Mouse (Mus musculus): ENCODE data around the gene Shisa6. TPM values are rescaled to one million over a fixed set of nuclear protein-coding genes. Genes with fewer than 3 reads are reported as not detected.

The Shisa6 gene
- not detected in 2 replicates for total RNA-seq (2017)

DNA sequence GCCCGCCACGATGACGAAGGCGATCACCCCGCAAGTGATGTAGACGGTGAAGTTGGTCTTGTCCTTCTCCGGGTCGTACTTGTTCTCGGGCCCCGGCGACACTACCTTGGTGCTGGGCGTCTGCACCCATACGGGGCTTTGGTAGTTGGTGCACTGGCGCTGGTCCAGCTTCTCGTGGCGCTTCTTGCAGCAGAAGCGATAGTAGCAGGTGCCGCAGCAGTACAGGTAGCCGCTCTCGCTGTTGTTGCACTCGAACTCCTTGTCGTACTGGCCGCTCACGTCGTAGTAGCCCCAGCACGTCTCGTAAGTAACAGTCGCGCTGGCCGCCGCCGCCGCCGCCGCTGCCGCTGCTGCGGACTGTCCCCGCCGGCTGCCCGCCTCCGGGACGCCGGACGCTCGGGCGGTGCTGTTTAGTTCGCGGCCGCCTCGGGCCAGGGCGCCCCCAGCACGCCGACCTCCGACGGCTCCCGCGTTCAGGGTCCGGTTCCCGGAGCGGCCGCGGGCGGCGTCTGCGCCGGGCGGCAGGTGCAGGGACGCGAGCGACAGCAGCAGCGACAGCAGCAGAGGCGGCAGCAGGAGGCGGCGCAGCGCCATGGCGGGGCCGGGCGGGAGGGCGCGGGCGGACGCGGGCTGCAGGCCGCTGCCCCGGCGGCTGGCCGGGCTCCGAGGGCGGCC, at the start of gene Shisa6:
Gene Shisa6 (minus strand): TSS at position 594 of the 675 bp plus-strand sequence.
- ATAC-seq (ENCODE audit: extremely low read depth, insufficient number of reproducible peaks, low FRiP score, poor library complexity, severe bottlenecking) = no peak

- no peak for ATAC-seq (ENCODE audit: extremely low read depth, insufficient number of reproducible peaks, low FRiP score, poor library complexity, severe bottlenecking)
Measured at GRCm38 (mm10) chr11:66573888-66574287, 48.1 kb upstream of the Shisa6 start.

DNA sequence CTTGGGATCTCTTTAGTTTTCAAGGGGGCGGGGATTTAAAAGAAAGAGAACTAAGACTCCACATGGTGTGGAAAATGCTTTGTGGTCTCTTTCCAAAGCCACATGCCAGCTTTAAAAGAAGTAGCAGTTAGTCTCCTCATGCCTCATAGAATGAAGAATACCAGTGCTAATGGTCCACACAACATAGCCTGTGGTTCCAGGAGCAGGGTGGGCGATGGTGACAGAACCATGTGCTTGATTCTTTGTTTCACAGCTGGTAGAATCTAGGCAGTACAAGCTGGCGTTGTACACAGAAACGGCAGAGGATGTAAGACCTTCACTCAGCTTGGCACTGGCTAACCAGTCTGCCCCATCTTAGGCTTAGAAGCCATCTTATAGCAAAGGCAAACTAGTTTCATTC, 43.3 kb upstream of the Shisa6 start:
- ATAC-seq (ENCODE audit: extremely low read depth, insufficient number of reproducible peaks, low FRiP score, poor library complexity, severe bottlenecking) = no peak

- no peak for ATAC-seq (ENCODE audit: extremely low read depth, insufficient number of reproducible peaks, low FRiP score, poor library complexity, severe bottlenecking)
Measured at GRCm38 (mm10) chr11:66568386-66568791, 42.6 kb upstream of the Shisa6 start.

- ATAC-seq (ENCODE audit: extremely low read depth, insufficient number of reproducible peaks, low FRiP score, poor library complexity, severe bottlenecking) = no peak
Measured at GRCm38 (mm10) chr11:66567382-66567781, 41.6 kb upstream of the Shisa6 start.

- no peak for ATAC-seq (ENCODE audit: extremely low read depth, insufficient number of reproducible peaks, low FRiP score, poor library complexity, severe bottlenecking)
Measured at GRCm38 (mm10) chr11:66562274-66562673, 36.5 kb upstream of the Shisa6 start.

DNA sequence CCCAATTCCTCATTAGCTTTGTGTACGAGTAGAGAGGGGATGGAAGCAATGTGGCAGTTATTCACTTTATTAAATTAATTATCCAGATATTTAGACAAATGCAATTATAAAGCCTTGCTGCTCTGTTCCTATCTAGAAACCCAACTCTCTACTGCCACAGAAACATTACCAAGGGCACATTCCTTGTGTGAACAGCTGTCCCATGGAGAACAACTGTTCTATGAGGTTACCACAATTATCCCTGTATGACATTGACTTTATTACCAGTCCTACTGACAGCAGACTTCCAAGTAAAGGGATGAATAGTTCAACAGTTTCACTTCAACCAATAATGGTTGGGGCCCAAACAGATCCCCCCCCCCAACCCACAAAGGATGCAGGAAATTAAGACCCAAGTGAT, 12.1 kb upstream of the Shisa6 start:
- no peak for ATAC-seq (ENCODE audit: extremely low read depth, insufficient number of reproducible peaks, low FRiP score, poor library complexity, severe bottlenecking)

- ATAC-seq (ENCODE audit: extremely low read depth, insufficient number of reproducible peaks, low FRiP score, poor library complexity, severe bottlenecking) = no peak
Measured at GRCm38 (mm10) chr11:66535866-66536265, 10.1 kb upstream of the Shisa6 start.

GRCm38 (mm10) chr11:66535156-66535555, 9.4 kb upstream of the Shisa6 start:
- no peak for ATAC-seq (ENCODE audit: extremely low read depth, insufficient number of reproducible peaks, low FRiP score, poor library complexity, severe bottlenecking)

GRCm38 (mm10) chr11:66534291-66534690, 8.5 kb upstream of the Shisa6 start:
- ATAC-seq (ENCODE audit: extremely low read depth, insufficient number of reproducible peaks, low FRiP score, poor library complexity, severe bottlenecking) = no peak

GRCm38 (mm10) chr11:66528146-66528545, 2.4 kb upstream of the Shisa6 start:
- no peak for ATAC-seq (ENCODE audit: extremely low read depth, insufficient number of reproducible peaks, low FRiP score, poor library complexity, severe bottlenecking)

DNA sequence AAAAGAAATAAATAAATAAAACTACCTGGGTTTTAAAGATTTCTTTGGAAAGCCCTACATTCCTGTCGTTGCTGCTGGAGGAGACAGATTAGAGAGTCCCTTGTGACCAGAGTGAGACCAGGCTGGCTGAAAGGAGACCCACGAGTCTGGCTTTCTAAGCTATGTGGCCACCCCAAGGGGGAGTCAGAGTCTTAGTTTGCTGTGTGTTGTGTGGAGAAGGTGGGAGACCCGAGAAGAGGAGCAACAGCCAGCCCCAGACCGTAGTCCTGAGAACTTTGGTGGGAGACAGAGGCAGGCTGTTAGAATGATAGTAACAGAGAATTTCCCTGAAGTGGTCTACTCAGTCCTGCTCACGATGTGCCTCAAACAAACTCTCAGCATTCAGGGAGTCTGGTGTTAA, 1.6 kb upstream of the Shisa6 start:
- no peak for ATAC-seq (ENCODE audit: extremely low read depth, insufficient number of reproducible peaks, low FRiP score, poor library complexity, severe bottlenecking)

DNA sequence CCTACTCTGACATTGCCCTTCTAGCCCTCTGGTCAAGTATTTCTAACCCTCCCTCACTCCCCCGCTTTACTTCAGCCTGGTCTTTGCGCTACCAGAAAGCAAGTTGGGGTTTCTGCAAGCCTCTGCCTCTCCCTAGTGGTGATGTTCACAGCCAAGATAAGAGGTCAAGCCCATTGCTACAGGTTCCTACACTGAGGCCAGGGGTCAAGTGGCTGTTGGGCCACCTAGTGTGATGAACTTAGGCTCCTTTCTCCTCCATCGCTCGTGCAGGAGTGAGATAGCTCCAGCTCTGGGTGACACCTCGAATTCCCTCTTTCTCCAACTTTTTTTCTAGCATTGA, 1.2 kb upstream of the Shisa6 start:
- ATAC-seq (ENCODE audit: extremely low read depth, insufficient number of reproducible peaks, low FRiP score, poor library complexity, severe bottlenecking) = no peak

GRCm38 (mm10) chr11:66526046-66526980, 549 bp upstream of the Shisa6 start:
- ATAC-seq (ENCODE audit: extremely low read depth, insufficient number of reproducible peaks, low FRiP score, poor library complexity, severe bottlenecking) = no peak

GRCm38 (mm10) chr11:66524251-66524650, 1.5 kb downstream of the Shisa6 start:
- ATAC-seq (ENCODE audit: extremely low read depth, insufficient number of reproducible peaks, low FRiP score, poor library complexity, severe bottlenecking) = no peak

DNA sequence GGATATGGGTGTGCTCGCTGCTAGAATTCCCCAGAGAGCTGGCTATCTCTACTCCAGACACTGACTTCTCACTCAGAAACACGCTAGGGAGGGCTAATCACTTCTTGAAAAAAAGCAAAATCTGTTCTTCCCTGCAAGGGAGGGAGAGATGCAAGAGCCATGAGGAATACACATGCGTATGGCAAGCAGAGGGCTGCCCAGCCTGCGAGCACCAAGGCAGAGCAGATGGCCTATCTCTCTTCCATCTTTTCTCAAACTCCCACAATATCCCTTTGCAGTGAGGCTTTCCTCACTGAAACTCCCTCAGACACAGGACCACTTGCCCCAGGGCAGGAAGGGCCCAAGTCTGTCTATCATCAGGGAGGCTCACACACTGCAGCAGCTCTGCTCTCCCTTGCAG, 3.4 kb downstream of the Shisa6 start:
- no peak for ATAC-seq (ENCODE audit: extremely low read depth, insufficient number of reproducible peaks, low FRiP score, poor library complexity, severe bottlenecking)

- no peak for ATAC-seq (ENCODE audit: extremely low read depth, insufficient number of reproducible peaks, low FRiP score, poor library complexity, severe bottlenecking)
Measured at GRCm38 (mm10) chr11:66519386-66519785, 6.4 kb downstream of the Shisa6 start.

GRCm38 (mm10) chr11:66514346-66514745, 11.4 kb downstream of the Shisa6 start:
- ATAC-seq (ENCODE audit: extremely low read depth, insufficient number of reproducible peaks, low FRiP score, poor library complexity, severe bottlenecking) = no peak

DNA sequence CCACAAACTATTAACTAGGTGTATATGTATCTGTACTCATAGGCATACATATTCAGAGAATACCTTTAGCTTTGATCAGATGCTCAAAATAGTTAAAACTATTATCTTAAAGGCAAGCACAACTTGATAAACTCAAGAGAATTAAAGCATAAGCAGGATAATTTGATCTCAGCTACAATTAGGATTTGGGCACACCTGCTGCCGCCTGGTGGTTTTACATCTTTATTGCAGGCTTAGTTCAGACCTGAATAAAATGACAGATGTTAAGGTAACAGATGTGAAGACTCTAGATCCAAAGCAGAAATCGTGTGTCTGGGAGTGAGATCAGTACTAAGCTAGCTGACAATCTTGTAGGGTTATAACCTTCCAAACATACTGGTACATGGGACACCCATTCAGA, 24.8 kb downstream of the Shisa6 start:
- no peak for ATAC-seq (ENCODE audit: extremely low read depth, insufficient number of reproducible peaks, low FRiP score, poor library complexity, severe bottlenecking)

DNA sequence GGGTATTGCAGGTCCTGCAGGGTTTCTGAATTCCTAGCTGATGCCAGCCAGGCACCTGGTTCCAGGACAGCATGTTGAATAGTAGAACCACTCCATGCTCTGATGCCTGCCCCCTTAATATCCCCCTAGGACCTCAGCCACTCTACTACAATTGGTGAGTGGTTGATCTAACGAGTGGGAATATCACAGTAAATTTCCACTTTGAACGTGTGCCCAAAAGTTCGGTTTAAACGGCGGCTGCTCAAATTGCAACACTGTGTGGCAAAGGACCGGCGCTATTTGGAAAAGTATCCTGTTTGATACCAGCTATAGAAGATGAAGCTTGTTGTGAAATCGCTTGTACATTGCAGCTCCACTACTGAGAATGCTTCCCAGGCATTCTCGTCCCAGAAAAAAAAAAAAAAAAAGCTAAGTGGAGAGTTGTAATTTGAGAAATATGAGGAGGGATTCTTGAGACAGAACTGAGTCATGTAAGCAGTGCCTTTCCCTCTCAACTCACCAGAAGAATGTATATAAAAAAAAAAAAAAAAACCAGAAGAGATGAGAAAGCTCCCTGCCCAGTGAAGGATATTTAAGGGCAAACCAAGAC, 26.8 kb downstream of the Shisa6 start:
- ATAC-seq (ENCODE audit: extremely low read depth, insufficient number of reproducible peaks, low FRiP score, poor library complexity, severe bottlenecking) = no peak
